Mouse (Mus musculus) skeletal muscle tissue, adult 2 months (tissue): ENCODE results near the gene Trim67.

Experiments used
- DNase-seq: peaks from one replicate; pipeline ENCODE4 v3.0.0-alpha.2; 2012; ENCODE audit warnings: low read depth, low spot score

The Trim67 gene

DNA sequence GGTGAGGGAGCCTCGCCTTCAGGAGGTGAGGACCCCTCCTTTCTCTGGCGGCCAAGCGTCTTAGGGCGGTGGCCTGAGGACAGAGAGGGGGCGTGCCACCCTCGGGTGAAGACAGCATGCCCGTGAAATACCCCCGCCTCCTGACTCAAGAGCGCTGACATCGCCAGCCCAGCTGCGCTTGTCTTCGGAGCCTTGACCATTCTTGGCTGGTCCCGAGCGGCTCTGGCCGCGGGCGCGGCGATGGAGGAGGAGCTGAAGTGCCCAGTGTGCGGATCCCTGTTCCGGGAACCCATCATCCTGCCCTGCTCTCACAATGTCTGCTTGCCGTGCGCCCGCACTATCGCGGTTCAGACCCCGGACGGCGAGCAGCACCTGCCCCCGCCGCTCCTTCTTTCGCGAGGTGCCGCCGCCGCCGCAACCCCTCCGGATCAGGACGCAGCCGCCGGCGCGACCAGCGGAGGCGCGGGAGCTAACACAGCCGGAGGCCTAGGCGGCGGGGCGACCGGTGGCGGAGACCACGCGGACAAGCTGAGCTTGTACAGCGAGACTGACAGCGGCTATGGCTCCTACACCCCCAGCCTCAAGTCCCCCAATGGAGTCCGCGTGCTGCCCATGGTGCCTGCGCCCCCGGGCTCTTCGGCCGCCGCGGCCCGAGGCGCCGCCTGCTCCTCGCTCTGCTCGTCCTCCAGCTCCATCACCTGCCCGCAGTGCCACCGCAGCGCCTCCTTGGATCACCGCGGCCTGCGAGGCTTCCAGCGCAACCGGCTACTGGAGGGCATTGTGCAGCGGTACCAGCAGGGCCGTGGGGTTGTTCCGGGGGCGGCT, 981 bp downstream of the Trim67 start:
- DNase-seq = no peak

DNA sequence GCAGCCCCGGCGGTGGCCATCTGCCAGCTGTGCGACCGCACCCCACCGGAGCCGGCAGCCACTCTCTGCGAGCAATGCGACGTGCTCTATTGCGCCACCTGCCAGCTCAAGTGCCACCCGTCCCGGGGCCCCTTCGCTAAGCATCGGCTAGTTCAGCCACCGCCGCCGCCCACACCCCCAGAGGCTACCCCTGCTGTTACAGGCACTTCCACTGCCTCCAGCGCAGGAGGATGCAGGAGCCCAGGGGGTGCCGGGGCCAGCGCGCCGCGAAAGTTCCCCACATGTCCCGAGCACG, 1.5 kb downstream of the Trim67 start:
- DNase-seq = no peak

GRCm38 (mm10) chr8:124795781-124796488, 3.0 kb downstream of the Trim67 start:
- DNase-seq = no peak

DNA sequence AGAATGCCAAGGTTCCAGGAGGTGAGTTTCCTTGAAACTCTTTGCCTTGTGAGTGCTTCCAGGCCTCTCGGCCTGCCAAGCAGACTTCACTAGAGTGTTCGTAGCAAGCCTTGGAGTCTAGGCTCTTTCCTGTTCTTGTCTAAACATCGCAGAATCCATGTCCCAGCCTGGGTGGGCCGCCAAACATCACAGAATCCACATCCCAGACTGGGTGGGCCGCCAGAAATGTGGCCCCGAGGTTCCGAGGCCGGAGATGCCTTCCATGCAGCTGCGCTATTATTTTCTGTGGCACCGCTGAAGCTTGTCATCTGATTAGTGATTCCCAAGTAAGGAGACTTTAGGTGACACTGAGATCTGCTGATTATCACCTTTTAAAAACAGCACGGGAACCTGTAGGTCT, 7.7 kb downstream of the Trim67 start:
- no peak for DNase-seq

DNA sequence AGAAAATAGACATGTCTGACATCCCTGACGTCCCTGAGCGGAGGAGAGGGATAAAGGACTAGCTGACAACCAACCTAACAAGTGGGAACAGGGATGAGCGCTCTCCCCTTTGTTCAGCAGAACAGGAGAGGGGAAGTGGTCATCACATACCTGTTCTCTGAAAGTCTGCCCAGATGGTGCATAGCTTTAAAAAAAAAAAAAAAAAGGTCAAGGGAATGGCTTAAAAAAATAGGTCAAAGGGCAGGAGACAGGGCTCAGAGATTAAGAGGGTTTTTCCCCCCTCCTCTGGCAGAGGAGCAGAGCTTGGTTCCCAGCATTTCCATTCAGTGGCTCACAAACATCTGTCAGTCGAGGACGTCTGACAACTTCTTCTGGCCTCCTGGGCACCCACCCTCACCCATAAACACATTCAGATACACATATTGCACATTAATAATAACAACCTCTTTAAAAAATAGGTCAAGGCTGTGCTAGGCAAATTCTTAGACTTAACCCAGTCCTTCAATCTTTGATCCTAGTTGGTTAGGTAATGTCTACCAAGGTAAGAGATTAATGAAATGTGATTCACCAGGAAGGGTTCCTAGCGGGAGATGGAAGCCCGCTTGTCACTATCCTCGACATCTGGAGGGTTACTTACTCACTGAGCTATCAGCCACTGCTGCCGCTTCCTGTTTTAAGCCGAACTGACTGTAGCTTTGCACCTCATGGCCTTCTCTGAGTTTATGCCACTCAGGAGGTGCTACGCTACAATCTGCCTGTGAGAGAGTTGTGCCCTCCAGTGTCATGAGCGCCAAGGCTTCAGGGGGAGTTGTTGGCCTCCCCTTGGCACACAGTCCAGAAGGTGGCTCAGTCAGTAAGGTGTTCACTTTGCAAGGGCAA, 11.2 kb downstream of the Trim67 start:
- DNase-seq = no peak

GRCm38 (mm10) chr8:124805990-124806389, 13.1 kb downstream of the Trim67 start:
- DNase-seq = no peak

- DNase-seq = no peak
These were observed 16.5 kb downstream of the Trim67 start for GRCm38 (mm10) chr8:124809419-124809818.

GRCm38 (mm10) chr8:124810056-124810610, 17.2 kb downstream of the Trim67 start:
- DNase-seq = no peak

- DNase-seq = no peak
These were observed 17.9 kb downstream of the Trim67 start for GRCm38 (mm10) chr8:124810689-124811394.

DNA sequence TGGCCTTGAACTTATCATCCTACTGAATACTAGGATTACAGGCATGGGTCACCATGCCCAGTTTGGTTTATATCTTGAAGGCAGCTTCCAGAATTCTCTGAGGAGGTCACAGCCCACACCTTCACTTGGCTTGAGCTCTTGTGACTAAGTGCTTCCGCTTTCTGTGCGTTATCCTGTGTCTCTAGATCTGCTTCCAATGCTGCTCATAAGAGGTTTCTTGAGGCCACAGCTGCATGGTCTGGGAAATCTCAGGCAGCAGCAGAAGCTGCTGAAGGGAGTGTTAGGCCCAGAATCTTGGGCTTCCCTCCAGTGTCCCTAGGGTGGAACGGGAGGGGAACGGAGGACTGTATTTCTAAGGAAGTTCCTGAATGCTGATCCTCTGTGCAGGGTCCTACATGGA, 20.4 kb downstream of the Trim67 start:
- no peak for DNase-seq

DNA sequence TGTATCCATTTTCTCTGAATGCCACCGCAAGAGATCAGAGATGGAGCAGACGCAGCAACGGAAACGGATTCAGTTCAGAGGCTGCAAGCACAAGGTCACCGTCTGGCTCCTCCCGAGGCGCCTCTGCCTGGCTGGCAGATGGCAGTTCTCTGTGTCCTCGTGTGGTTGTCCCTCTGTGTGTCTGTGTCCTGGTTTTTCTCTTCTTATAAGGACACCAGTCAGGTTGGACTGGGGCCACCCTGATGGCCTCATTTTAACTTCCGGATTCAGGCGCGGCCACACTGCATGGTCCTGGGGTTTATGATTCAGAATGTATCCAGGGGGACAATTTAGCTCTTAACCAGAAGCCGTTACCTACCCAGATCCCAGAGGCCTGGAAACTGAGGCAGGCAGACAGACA, 23.0 kb downstream of the Trim67 start:
- DNase-seq = no peak

DNA sequence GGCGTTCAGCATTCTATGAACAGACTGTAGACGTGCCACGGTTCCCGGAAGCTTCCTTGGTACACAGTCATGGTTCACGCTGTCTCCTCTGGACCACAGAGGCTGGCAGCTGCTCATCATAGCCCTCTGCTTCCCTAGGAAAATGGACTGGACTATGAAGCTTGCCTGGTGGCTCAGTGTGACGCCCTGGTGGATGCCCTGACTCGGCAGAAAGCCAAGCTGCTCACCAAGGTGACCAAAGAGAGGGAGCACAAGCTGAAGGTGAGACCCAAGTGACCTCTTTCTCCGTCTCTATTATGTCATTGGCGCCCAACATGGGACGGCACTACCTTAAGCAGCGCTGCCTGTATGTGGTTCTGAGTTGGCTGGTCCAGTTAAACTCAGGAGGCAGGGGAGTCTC, 24.0 kb downstream of the Trim67 start:
- DNase-seq = no peak

GRCm38 (mm10) chr8:124817361-124817760, 24.5 kb downstream of the Trim67 start:
- DNase-seq = peak; percentile 73

DNA sequence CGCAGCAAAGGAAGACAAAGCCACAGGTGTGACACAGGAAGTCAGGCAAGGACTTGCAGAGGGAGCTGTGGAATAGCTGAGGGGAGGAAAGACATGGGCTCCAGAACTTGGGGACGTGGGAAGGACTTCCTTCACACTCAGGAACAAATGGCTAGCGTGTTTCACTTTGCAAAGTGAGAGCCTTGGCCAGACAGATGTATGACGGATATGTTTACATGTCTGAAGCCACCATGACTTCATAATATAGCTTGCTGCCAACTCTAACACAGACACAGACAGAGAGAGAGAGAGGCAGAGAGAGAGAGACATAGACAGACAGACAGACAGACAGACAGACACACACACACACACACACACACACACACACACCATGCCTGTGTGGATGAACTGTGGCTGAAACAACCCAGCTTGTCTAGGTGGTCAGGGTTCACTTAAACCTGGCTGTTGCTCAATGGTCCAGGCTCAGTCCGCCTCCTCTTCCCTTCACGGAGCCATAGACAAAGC, 26.8 kb downstream of the Trim67 start:
- no peak for DNase-seq

- DNase-seq = no peak
These were observed 27.2 kb downstream of the Trim67 start for GRCm38 (mm10) chr8:124820125-124820524.

DNA sequence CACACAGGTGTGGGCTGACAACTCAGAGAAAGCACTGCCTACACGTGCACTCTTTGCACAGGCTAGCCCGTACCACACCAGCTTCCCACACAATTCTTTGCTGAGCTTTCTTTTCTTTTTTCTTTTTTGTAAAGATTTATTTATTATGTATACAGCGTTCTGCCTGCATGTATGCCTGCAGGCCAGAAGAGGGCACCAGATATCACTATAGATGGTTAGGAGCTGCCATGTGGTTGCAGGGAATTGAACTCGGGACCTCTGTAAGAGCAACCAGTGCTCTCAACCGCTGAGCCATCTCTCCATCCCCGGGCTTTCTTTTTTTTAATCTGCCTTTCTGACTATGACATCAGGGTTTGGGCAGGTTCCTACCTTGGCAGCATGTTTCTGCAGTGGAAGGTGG, 30.6 kb downstream of the Trim67 start:
- no peak for DNase-seq

DNA sequence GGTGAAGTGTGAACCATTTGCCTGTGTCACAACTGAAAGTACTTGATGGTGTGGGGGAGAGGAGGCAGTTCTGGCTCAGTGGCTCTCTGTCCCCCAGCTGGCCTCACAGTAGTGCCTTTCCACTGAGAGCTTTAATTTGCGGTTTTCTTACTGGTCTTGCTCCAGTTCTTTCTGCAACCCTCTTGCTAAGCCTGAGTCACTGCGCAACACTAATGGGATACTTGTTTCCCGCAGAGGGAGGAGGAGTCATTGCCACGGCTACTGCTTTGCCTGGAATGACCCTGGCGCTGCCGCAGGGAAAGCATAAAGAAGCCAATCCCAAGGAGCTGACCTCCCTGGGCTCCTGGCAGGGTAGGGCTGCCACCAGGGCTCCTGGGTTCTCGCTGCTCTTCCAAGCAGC, 33.8 kb downstream of the Trim67 start:
- peak; percentile 74 for DNase-seq

DNA sequence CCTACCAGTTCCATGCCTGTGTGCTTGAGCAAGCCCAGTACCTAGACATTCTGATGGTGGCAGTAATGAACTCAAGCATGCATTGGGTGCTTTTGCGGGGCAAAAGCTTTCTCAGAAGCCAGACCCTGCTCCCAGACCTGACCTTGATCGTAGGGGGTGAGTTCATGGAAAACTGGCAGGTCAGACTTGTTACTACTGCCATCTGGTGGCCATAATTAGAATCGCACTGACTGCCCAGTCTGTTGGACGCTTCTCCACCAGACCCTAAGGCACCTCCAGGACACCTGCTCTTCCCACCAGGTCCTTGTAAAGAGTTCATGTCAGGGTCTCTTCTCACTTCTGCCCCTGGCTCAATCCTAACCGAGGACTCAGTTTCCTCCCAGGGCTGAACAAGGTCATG, 34.5 kb downstream of the Trim67 start:
- peak; percentile 70 for DNase-seq

DNA sequence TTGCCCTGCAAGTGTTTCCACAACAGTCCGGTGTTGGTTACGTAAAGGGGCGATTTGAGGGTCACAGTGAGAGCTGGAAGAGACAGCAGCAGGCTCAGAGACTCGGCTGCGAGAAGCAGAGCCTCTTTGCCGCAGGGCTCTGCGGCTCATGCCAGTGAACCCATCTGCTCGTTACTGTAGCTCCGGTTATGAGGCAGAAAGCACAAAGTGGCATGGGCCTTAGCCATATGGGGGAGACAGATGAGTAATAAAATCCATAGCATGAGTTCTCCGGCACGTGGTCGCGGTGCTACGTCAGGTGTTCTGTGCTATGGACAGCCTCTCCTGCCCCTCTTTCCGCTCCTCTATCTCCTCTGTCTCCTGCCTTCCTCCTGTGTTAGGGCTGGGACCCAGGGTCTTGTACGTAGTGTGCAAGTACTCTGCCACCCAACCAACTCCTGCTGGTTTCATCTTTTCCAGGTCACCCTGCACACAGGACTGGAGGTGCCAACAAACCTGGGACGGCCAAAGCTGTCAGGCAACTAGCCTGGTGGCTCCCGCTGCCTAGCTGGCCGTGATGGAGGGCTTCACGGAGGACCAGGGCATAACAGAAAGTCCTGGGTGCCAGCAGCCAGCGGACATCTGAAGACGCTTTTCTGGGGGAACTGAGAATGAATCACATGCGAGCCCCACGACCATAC, 35.8 kb downstream of the Trim67 start:
- DNase-seq = no peak

GRCm38 (mm10) chr8:124830050-124830449, 37.2 kb downstream of the Trim67 start:
- DNase-seq = no peak

DNA sequence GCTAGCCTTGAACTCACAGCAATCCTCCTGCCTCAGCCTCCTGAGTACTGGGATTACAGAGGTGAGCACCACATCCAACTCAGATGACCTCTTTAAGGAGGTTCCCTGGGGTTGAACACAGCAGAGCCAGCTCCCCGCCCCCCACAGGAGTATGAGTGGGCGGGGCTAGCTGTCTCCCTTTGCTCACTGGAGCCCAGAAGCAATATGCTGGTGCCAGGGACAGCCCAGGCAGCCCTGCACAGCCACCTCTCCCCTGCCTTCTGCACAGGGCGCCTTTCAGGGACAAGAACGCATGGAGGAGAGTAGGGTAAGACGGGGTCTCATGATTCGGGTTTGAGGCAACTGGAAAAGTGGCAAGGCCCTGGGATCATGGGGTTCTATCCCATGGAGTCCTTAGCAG, 38.6 kb downstream of the Trim67 start:
- no peak for DNase-seq
